Mouse (Mus musculus) cerebellum, postnatal 36 days (tissue): Measurements from ENCODE around the gene Rbpj.
"Not testable (repeated sequence)": the region's sequence is repeated elsewhere in the genome, so short reads cannot be mapped to it uniquely, and the experiment has no call there.

Experiments
- DNase-seq, 2 experiments: peaks; one replicate each; pipeline ENCODE4 v3.0.0; 2021 to 2022; ENCODE audit warnings: mixed read lengths in 2 of 2

Gene Rbpj

GRCm38 (mm10) chr5:53593080-53593688 lies 127.2 kb downstream of the Rbpj start:
- DNase-seq = no peak

DNA sequence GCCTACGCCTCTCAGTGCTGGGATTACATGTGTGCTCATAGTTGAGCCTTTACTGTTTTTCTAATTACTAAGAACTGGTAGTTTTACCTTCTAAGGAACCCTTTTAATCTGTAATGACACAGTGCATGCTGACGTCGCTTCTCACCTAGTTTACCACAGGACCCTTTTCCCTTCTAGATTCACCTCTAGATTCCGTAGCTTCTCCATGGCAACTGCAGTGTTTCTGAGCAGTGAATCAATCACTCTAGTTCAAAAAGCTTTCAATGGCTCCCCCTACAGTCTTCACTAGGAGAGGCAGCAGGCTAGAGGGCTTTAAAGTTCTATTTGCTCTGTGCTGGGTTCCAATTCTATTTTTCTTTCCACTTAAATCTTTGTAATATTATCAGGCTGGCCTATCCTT lies 128.3 kb downstream of the Rbpj start:
- DNase-seq = peak; percentile 29 to 45

GRCm38 (mm10) chr5:53598510-53598909 lies 132.6 kb downstream of the Rbpj start:
- no peak for DNase-seq

DNA sequence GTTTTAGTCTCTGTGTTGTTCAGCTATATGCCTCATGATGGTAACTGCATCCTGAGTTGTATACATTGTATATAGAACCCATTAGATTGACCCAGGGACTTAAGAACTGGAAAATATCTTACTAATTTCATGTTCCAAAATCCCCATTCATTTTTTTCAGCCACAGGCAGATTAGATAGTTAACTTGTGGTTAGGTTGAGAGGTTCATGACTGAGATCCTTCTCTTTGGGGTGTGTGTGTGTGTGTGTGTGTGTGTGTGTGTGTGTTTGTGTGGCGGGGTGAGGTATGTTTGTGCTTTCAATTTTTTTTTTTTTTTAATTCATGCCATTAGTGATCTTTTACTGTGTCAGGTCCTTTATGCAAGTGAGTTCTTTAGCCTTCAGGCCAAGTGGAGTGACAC lies 133.2 kb downstream of the Rbpj start:
- DNase-seq = no peak

- DNase-seq = no peak
Measured at GRCm38 (mm10) chr5:53602194-53602593, 136.2 kb downstream of the Rbpj start.

DNA sequence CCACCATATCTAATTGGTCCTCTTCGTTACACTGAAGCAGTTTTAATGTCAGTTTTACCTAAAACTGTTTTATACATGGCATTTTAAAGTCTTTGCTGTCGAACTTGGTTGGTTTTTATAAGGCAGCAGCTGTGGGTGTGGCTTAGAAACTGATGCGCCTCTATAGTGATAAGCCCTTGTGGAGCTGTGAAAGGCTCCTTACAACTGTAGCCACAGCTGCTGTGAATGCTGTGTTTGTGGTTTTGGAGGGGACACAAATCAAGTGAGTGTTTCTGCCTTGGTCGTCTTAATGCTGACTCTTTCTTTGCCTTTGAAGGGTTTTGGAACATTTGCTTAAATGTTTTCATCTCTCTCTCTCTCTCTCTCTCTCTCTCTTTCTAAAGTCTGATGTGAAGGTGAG lies 139.5 kb downstream of the Rbpj start:
- no peak for DNase-seq

- no peak for DNase-seq
Measured at GRCm38 (mm10) chr5:53607230-53607996, 141.5 kb downstream of the Rbpj start.

DNA sequence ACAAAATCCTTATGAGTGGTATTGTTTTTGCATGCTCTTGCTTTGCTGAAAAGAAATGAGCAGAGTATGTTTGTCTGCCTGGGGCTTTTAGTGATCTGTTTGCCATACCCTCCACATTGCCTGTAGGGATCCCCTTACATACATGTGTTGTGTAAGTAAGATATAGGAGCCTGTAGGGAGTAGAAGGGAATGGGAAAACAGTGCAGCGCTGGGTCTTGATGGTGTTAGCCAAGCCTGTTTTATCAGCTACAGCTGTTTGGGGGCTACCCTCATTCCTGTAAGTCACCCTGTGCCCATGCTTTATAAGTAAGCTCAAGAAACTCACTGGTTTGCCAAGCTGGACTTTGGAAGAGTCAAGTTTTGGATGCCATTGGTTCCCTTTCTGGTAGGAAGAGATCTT lies 152.9 kb downstream of the Rbpj start:
- no peak for DNase-seq

- no peak for DNase-seq
Measured at GRCm38 (mm10) chr5:53632026-53632425, 166.1 kb downstream of the Rbpj start.

GRCm38 (mm10) chr5:53636795-53637194 lies 170.8 kb downstream of the Rbpj start:
- no peak for DNase-seq

DNA sequence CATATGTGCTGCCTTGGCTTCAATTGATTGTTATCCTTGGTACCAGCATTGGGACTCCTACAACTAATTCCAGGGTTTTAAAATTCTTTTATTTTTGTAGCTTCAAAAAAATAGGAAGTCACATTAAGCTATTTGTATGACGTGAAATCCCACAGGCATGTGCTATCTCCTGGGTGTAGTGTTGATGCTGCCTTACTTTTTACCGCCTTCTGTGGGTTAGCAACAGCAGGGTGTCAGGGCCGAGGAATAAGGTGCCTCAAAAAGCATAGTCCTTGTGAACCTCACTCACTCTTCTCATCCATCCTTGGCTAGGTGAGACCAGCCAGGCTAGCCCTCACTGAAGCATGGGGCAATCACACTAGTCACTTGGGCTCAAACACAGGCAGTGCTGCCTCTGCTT lies 171.3 kb downstream of the Rbpj start:
- DNase-seq = no peak

DNA sequence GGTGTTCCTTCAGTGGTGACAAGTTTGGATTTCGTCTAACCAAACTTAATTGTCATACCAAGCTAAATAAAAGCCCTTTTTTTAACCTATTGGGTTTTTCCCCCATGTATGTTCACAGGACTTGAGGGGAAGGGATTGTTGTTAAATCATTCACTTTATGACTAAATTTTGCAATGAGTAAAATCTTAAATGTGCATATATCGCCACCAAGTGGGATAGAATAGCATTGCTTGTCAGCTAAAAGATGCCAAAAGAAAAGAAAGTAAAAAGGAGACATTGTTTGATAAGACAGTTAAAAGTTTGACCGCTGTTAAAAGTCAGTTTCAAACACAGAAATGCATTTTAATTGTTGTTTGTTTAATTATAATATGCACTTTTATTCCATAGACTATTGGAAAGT lies 172.7 kb downstream of the Rbpj start:
- peak in 1 of 2 experiments; percentile 19 for DNase-seq

GRCm38 (mm10) chr5:53646669-53647068 lies 180.7 kb downstream of the Rbpj start:
- DNase-seq = no peak

GRCm38 (mm10) chr5:53647358-53647757 lies 181.4 kb downstream of the Rbpj start:
- no peak for DNase-seq

- no peak for DNase-seq
Measured at GRCm38 (mm10) chr5:53656596-53656995, 190.6 kb downstream of the Rbpj start.

DNA sequence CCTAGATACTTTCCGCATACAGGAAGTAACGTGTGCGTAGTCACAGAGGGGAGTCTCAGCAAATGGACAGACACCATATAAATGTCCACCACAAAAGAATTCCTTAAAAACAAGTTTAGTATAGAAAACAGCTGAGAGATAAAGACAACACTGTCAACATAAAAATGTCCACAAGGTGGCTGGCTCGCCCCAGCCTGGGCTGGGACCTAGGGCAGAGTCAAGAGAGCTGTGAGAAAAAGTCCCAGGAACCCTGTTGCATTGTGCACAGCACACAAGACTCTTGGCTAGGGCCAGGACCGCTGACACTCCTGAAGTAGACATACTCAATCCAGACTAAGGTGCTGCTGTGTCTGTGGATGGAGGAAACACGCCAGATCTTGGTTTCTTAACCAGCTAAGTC lies 192.0 kb downstream of the Rbpj start:
- no peak for DNase-seq

- no peak for DNase-seq
Measured at GRCm38 (mm10) chr5:53661508-53661907, 195.6 kb downstream of the Rbpj start.

GRCm38 (mm10) chr5:53662413-53662812 lies 196.5 kb downstream of the Rbpj start:
- DNase-seq = no peak

- no peak for DNase-seq
Measured at GRCm38 (mm10) chr5:53663665-53664064, 197.7 kb downstream of the Rbpj start.

DNA sequence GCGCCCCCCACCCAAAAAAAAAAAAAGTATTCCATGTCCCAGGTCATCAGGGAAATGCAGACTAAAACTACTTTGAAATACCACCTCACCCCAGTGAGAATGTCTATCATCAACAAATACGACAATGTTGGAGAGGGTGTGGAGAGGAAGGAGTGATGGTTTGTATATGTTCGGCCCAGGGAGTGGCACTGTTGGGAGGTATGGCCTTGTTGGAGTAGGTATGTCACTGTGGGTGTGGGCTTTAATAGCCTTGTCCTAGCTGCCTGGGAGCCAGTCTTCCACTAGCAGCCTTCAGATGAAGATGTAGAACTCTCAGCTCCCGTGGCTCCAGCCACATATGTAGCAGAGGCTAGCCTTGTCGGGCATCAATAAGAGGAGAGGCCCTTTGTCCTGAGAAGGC lies 202.1 kb downstream of the Rbpj start:
- no peak for DNase-seq

GRCm38 (mm10) chr5:53670321-53670938 lies 204.5 kb downstream of the Rbpj start:
- DNase-seq = no peak

GRCm38 (mm10) chr5:53671507-53671906 lies 205.6 kb downstream of the Rbpj start:
- no peak for DNase-seq

DNA sequence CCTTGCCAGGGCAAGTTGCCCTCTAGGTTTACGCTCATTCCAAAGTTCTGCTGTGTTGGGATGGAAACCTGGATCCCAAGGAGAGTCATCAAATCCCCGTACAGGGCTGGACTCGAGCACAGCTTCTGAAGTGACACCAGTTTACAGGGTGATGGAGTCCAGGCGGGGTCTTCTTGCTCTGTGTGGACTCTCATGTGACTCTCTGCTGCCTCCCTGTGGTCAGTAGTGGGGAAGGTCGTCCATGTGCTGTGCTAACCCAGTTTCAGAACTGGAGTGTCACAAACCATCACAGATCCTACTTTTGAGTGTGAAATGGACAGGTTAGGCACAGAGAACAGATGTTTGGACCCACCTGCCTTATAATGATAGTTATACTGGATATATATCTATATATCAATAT lies 206.4 kb downstream of the Rbpj start:
- peak; percentile 61 to 68 for DNase-seq

GRCm38 (mm10) chr5:53673493-53674150 lies 207.7 kb downstream of the Rbpj start:
- not testable (repeated sequence) for DNase-seq
